Mouse (Mus musculus) retina, postnatal 7 days (tissue): ENCODE measurements around the gene Ntrk3.
A peak's percentile ranks its signal among the peaks of the same experiment; 100 is the strongest.

ENCODE experiments used
- DNase-seq: peaks from one replicate; pipeline ENCODE4 v3.0.0-alpha.2; 2012; ENCODE audit warnings: low read depth, low spot score

Gene Ntrk3

GRCm38 (mm10) chr7:78579461-78580234 lies 158.2 kb downstream of the Ntrk3 start:
- DNase-seq = no peak

GRCm38 (mm10) chr7:78578461-78579359 lies 159.1 kb downstream of the Ntrk3 start:
- DNase-seq = no peak

- DNase-seq = no peak
Observed at GRCm38 (mm10) chr7:78578111-78578460, 159.7 kb downstream of the Ntrk3 start.

- no peak for DNase-seq
Observed at GRCm38 (mm10) chr7:78577462-78578110, 160.2 kb downstream of the Ntrk3 start.

- no peak for DNase-seq
Observed at GRCm38 (mm10) chr7:78576706-78577461, 160.9 kb downstream of the Ntrk3 start.

GRCm38 (mm10) chr7:78576169-78576568 lies 161.6 kb downstream of the Ntrk3 start:
- no peak for DNase-seq

GRCm38 (mm10) chr7:78575556-78575955 lies 162.3 kb downstream of the Ntrk3 start:
- DNase-seq = no peak

- DNase-seq = no peak
Observed at GRCm38 (mm10) chr7:78571196-78571595, 166.6 kb downstream of the Ntrk3 start.

- DNase-seq = no peak
Observed at GRCm38 (mm10) chr7:78569255-78569618, 168.6 kb downstream of the Ntrk3 start.

- peak; percentile 63 for DNase-seq
Observed at GRCm38 (mm10) chr7:78568411-78569254, 169.2 kb downstream of the Ntrk3 start.

GRCm38 (mm10) chr7:78566617-78567016 lies 171.2 kb downstream of the Ntrk3 start:
- DNase-seq = no peak

GRCm38 (mm10) chr7:78565386-78565785 lies 172.4 kb downstream of the Ntrk3 start:
- no peak for DNase-seq

- no peak for DNase-seq
Observed at GRCm38 (mm10) chr7:78558503-78558902, 179.3 kb downstream of the Ntrk3 start.

- DNase-seq = no peak
Observed at GRCm38 (mm10) chr7:78555532-78555931, 182.3 kb downstream of the Ntrk3 start.

GRCm38 (mm10) chr7:78549461-78549860 lies 188.4 kb downstream of the Ntrk3 start:
- DNase-seq = no peak

GRCm38 (mm10) chr7:78548721-78549120 lies 189.1 kb downstream of the Ntrk3 start:
- no peak for DNase-seq

- no peak for DNase-seq
Observed at GRCm38 (mm10) chr7:78546551-78546950, 191.3 kb downstream of the Ntrk3 start.

GRCm38 (mm10) chr7:78542468-78542867 lies 195.3 kb downstream of the Ntrk3 start:
- DNase-seq = no peak

GRCm38 (mm10) chr7:78530286-78530685 lies 207.5 kb downstream of the Ntrk3 start:
- no peak for DNase-seq

- no peak for DNase-seq
Observed at GRCm38 (mm10) chr7:78528008-78528407, 209.8 kb downstream of the Ntrk3 start.

GRCm38 (mm10) chr7:78527564-78527963 lies 210.2 kb downstream of the Ntrk3 start:
- no peak for DNase-seq
